Mouse (Mus musculus) MEL (cell line): ENCODE results near the gene Vmn2r11. TPM values are rescaled to one million over a fixed set of nuclear protein-coding genes. Genes with fewer than 3 reads are reported as not detected.
"Not testable (repeated sequence)": the region's sequence is repeated elsewhere in the genome, so short reads cannot be mapped to it uniquely, and the experiment has no call there.

Experiments used
- DNase-seq: peaks from one replicate; pipeline ENCODE4 v3.0.0; 2011; ENCODE audit warnings: low read depth, low spot score
- H3K27ac ChIP-seq: 2 replicates; pipeline ENCODE4 v1.5.1; 2012; ENCODE audit warnings: low read depth, mild to moderate bottlenecking, control low read depth, low read length, moderate library complexity; ENCODE audit not compliant: control insufficient read depth
- H3K27me3 ChIP-seq, 2 experiments: fragments of 150-350 bp in 1 of 2; sonication (generic) in 1 of 2; 2 replicates each; pipeline ENCODE4 v1.6.1; 2012; ENCODE audit warnings: low read length in 2 of 2, mild to moderate bottlenecking in 2 of 2, improper control_type of control experiment in 1 of 2, moderate library complexity in 1 of 2; ENCODE audit not compliant: insufficient read depth in 2 of 2, control insufficient read depth in 1 of 2
- H3K36me3 ChIP-seq, 2 experiments: 2 replicates each; pipeline ENCODE4 v1.6.1; 2012 to 2014; ENCODE audit warnings: low read length in 2 of 2, improper control_type of control experiment in 1 of 2, inconsistent platforms in 1 of 2, mild to moderate bottlenecking in 1 of 2; ENCODE audit not compliant: insufficient read depth in 2 of 2, control insufficient read depth in 1 of 2
- H3K4me1 ChIP-seq, 2 experiments: fragments of 150-350 bp in 1 of 2; sonication (generic) in 1 of 2; 2 replicates each; pipeline ENCODE4 v1.6.1; 2012; ENCODE audit warnings: low read length in 2 of 2, improper control_type of control experiment in 1 of 2, mild to moderate bottlenecking in 1 of 2; ENCODE audit not compliant: insufficient read depth in 2 of 2, control insufficient read depth in 1 of 2
- H3K4me3 ChIP-seq, 2 experiments: fragments of 150-350 bp in 1 of 2; sonication (generic) in 1 of 2; 2 replicates each; pipeline ENCODE4 v1.5.1; 2012; ENCODE audit warnings: low read depth in 2 of 2, low read length in 2 of 2, mild to moderate bottlenecking in 2 of 2, moderate library complexity in 2 of 2, control low read depth in 1 of 2, improper control_type of control experiment in 1 of 2; ENCODE audit not compliant: control insufficient read depth in 1 of 2, insufficient read depth in 1 of 2
- H3K79me2 ChIP-seq: 2 replicates; pipeline ENCODE4 v1.6.1; 2012; ENCODE audit warnings: mild to moderate bottlenecking, low read length, moderate library complexity; ENCODE audit not compliant: control insufficient read depth, poor library complexity, insufficient read depth
- H3K9ac ChIP-seq: 2 replicates; pipeline ENCODE4 v1.6.1; 2012; ENCODE audit warnings: low read depth, mild to moderate bottlenecking, control low read depth, low read length, moderate library complexity; ENCODE audit not compliant: control insufficient read depth, poor library complexity, severe bottlenecking
- H3K9me3 ChIP-seq: fragments of 150-350 bp; sonication (generic); replicated peaks from 2 replicates; pipeline ENCODE4 v1.6.1; 2012; ENCODE audit warnings: mild to moderate bottlenecking, low read length, improper control_type of control experiment, moderate library complexity; ENCODE audit not compliant: insufficient read depth
- CTCF ChIP-seq, 3 experiments: IDR thresholded peaks in 2 of 3; conservative IDR thresholded peaks in 1 of 3; 2 replicates each; pipeline ENCODE4 v1.5.1; 2011 to 2012; ENCODE audit warnings: low read length in 3 of 3, low read depth in 2 of 3, mild to moderate bottlenecking in 2 of 3, improper control_type of control experiment in 1 of 3, inconsistent platforms in 1 of 3, mixed read lengths in 1 of 3, moderate library complexity in 1 of 3; ENCODE audit not compliant: control insufficient read depth in 1 of 3, insufficient read depth in 1 of 3, poor library complexity in 1 of 3, severe bottlenecking in 1 of 3
- ELF1 ChIP-seq: IDR thresholded peaks from 2 replicates; pipeline ENCODE4 v1.6.1; 2014; ENCODE audit warnings: low read depth, mild to moderate bottlenecking, inconsistent platforms, low read length, improper control_type of control experiment, moderate library complexity
- MAX ChIP-seq: IDR thresholded peaks from 2 replicates; pipeline ENCODE4 v1.6.1; 2011; ENCODE audit warnings: low read length, improper control_type of control experiment
- MAZ ChIP-seq: IDR thresholded peaks from 2 replicates; pipeline ENCODE4 v1.6.1; 2012; ENCODE audit warnings: low read depth, mild to moderate bottlenecking, inconsistent platforms, low read length, improper control_type of control experiment
- MYB ChIP-seq: IDR thresholded peaks from 2 replicates; pipeline ENCODE4 v1.6.1; 2011; ENCODE audit warnings: mild to moderate bottlenecking, low read depth, low read length, improper control_type of control experiment
- MYC ChIP-seq: IDR thresholded peaks from 2 replicates; pipeline ENCODE4 v1.6.1; 2011; ENCODE audit warnings: low read depth, mild to moderate bottlenecking, low read length, improper control_type of control experiment, moderate library complexity
- NELFE ChIP-seq: IDR thresholded peaks from 2 replicates; pipeline ENCODE4 v1.6.1; 2011; ENCODE audit warnings: low read depth, low read length, improper control_type of control experiment
- NRF1 ChIP-seq: IDR thresholded peaks from 2 replicates; pipeline ENCODE4 v1.6.1; 2014; ENCODE audit warnings: low read depth, mild to moderate bottlenecking, inconsistent platforms, low read length, improper control_type of control experiment, moderate library complexity; ENCODE audit not compliant: poor library complexity, insufficient read depth, severe bottlenecking
- RCOR1 ChIP-seq: IDR thresholded peaks from 2 replicates; pipeline ENCODE4 v1.6.1; 2012; ENCODE audit warnings: low read depth, mild to moderate bottlenecking, inconsistent platforms, low read length, improper control_type of control experiment
- SMC3 ChIP-seq: IDR thresholded peaks from 2 replicates; pipeline ENCODE4 v1.6.1; 2011; ENCODE audit warnings: low read depth, low read length, improper control_type of control experiment
- TBP ChIP-seq: IDR thresholded peaks from 2 replicates; pipeline ENCODE4 v1.8.0; 2011; ENCODE audit warnings: low read depth, low read length, improper control_type of control experiment
- TCF12 ChIP-seq: IDR thresholded peaks from 2 replicates; pipeline ENCODE4 v1.6.1; 2014; ENCODE audit warnings: low read depth, mild to moderate bottlenecking, inconsistent platforms, low read length, improper control_type of control experiment, moderate library complexity
- UBTF ChIP-seq: IDR thresholded peaks from 2 replicates; pipeline ENCODE4 v1.6.1; 2012; ENCODE audit warnings: low read depth, mild to moderate bottlenecking, inconsistent platforms, low read length, improper control_type of control experiment, moderate library complexity, borderline replicate concordance; ENCODE audit not compliant: insufficient read depth
- ZMIZ1 ChIP-seq: IDR thresholded peaks from 2 replicates; pipeline ENCODE4 v1.6.1; 2012; ENCODE audit warnings: low read depth, mild to moderate bottlenecking, inconsistent platforms, low read length, improper control_type of control experiment, moderate library complexity
- polyA plus RNA-seq, 2 experiments: library from polyadenylated mRNA; stranded (reverse) in 1 of 2; unstranded in 1 of 2; fragments of >175 nt in 1 of 2; fragments of >200 nt in 1 of 2; gene quantifications; 2 replicates each; pipeline versions ENCODE4 v1.2.1 to v1.2.4; 2012; ENCODE audit warnings: low replicate concordance in 2 of 2, low read depth in 1 of 2; ENCODE audit not compliant: insufficient read length in 2 of 2, insufficient read depth in 1 of 2, missing spikeins in 1 of 2
- total RNA-seq: library from RNA; depleted of rRNA; stranded (reverse); fragments of 300-350 nt; gene quantifications from 2 replicates; pipeline ENCODE4 v1.2.3, GENCODE M21; 2012; rRNA removed

The Vmn2r11 gene
- total RNA-seq: not detected in 2 replicates
- polyA plus RNA-seq: not detected

DNA sequence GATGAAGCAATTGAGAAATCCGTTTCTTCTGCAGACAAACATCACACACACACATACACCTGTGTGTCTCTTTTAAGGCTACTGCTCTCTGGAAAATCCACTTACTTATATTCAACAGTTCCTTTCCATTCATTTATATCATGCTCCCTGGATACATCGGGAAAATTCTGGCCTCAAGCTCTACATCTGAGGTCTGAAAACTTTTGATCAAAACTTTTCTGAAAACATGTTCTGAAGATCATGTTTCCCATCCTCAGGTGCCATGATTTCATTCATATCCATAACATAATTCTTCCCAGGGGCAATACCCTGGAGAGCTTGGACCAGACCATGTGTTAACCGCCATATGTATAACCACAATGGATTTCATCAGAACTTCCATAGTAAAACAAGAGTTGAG lies at the start of gene Vmn2r11:
Vmn2r11 (minus strand) TSS at position 101 of the 400 bp plus-strand sequence.
- not testable (repeated sequence) for H3K9ac ChIP-seq, H3K27me3 ChIP-seq, H3K36me3 ChIP-seq, H3K79me2 ChIP-seq, H3K4me1 ChIP-seq, H3K4me3 ChIP-seq, H3K9me3 ChIP-seq, DNase-seq, H3K27ac ChIP-seq

DNA sequence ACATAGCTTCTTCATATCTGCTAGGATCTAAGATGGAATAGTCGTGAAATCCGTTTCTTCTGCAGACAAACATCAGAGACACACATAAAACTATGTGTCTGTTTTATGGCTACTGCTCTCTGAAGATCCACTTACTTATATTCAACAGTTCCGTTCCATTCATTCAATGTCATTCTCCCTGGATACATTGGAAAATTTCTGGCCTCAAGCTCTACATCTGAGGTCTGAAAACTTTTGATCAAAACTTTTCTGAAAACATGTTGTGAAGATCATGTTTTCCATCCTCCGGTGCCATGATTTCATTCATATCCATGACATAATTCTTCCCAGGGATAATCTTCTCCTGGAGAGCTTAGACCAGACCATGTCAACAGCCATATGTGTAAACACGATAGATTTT lies 38.5 kb upstream of the Vmn2r11 start, which contains the start of gene Vmn2r12:
Vmn2r12 (minus strand) TSS at position 101 of the 400 bp plus-strand sequence.
- H3K9me3 ChIP-seq, DNase-seq, H3K4me1 ChIP-seq, H3K9ac ChIP-seq, H3K36me3 ChIP-seq, H3K79me2 ChIP-seq, H3K27ac ChIP-seq, H3K4me3 ChIP-seq, H3K27me3 ChIP-seq: not testable (repeated sequence)

- H3K9ac ChIP-seq, H3K27ac ChIP-seq, H3K4me1 ChIP-seq, H3K9me3 ChIP-seq, H3K27me3 ChIP-seq, DNase-seq, H3K4me3 ChIP-seq, H3K79me2 ChIP-seq, H3K36me3 ChIP-seq: not testable (repeated sequence)
Observed at GRCm38 (mm10) chr5:109096482-109096881, 37.1 kb upstream of the Vmn2r11 start.

GRCm38 (mm10) chr5:109072016-109072415 lies 12.6 kb upstream of the Vmn2r11 start:
- not testable (repeated sequence) for H3K27me3 ChIP-seq, H3K4me1 ChIP-seq, H3K4me3 ChIP-seq, H3K27ac ChIP-seq
- peak; percentile 5 for DNase-seq
- TF ChIP-seq CTCF (IDR thresholded peaks at IDR 0.05 in 2 of 3, conservative IDR thresholded peaks at IDR 0.05 in 1 of 3; ENCODE audit: control insufficient read depth in 1 of 3, insufficient read depth in 1 of 3, low read depth in 2 of 3, low read length in 3 of 3, poor library complexity in 1 of 3, severe bottlenecking in 1 of 3) (peak in 2 of 3 experiments; percentile 21 to 34; a peak in 5 of 6 replicates), SMC3 (0 out of 2 replicates have a peak, but pooled peaks have one; percentile 10)
- TF ChIP-seq, all 39 proteins: peak for 2; not testable (repeated sequence) for 37
- not testable (repeated sequence) for H3K9ac ChIP-seq, H3K9me3 ChIP-seq, H3K36me3 ChIP-seq, H3K79me2 ChIP-seq

GRCm38 (mm10) chr5:109055286-109055685 lies 4.1 kb downstream of the Vmn2r11 start:
- DNase-seq: no peak
- H3K36me3 ChIP-seq: no peaks in the 10 kb centered on the region
- TF ChIP-seq ELF1: no peak
- TF ChIP-seq TCF12: no peak
- TF ChIP-seq ZMIZ1: no peak
- no peak for TF ChIP-seq RCOR1
- no peak for TF ChIP-seq CTCF (IDR thresholded peaks at IDR 0.05 in 2 of 3, conservative IDR thresholded peaks at IDR 0.05 in 1 of 3; ENCODE audit: control insufficient read depth in 1 of 3, insufficient read depth in 1 of 3, low read depth in 2 of 3, low read length in 3 of 3, poor library complexity in 1 of 3, severe bottlenecking in 1 of 3)
- no peak for TF ChIP-seq NRF1
- TF ChIP-seq MYC: no peak
- no peak for TF ChIP-seq TBP
- TF ChIP-seq UBTF: no peak
- no peak for TF ChIP-seq NELFE
- TF ChIP-seq MAZ: no peak
- no peak for TF ChIP-seq MAX
- TF ChIP-seq SMC3: no peak
- TF ChIP-seq MYB: no peak

More at GRCm38 (mm10) chr5:109055286-109055685, 4.1 kb downstream of the Vmn2r11 start:
- H3K9ac ChIP-seq: no peak overlapping the region
- no peak overlapping the region for H3K27ac ChIP-seq
- H3K27me3 ChIP-seq: no peaks in the 10 kb centered on the region
- no peaks in the 10 kb centered on the region for H3K4me1 ChIP-seq
- H3K9me3 ChIP-seq: no peaks in the 10 kb centered on the region
- no peaks in the 10 kb centered on the region for H3K79me2 ChIP-seq
- H3K4me3 ChIP-seq: no peak overlapping the region
